Mouse (Mus musculus) spleen, adult 18-20 months (tissue): ENCODE data around the gene Cblb.

Experiments
- DNase-seq, 2 experiments: peaks; one replicate each; pipeline ENCODE4 v3.0.0; 2022; ENCODE audit warnings: mixed read lengths in 2 of 2

The Cblb gene

GRCm38 (mm10) chr16:52135689-52136390 lies 104.8 kb downstream of the Cblb start:
- DNase-seq: no peak

DNA sequence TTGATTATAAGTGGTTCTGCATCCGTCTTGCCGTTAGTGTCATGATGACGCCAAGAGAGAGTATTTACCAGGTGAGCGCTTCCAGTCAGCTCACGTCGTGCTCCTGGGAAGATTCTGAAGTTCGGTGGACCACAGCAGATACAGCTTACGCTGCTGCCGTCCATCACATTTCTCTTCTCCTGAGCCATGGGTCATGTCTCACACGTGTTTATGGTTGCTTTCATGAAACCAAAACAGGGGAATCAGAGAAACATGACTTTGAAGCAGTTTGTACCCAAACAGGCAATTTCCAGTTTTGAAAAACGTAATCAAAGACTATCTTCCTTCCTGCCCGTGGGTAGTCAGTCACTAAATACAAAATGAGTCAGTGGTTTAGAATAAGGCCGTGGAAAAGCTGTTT lies 112.1 kb downstream of the Cblb start:
- no peak for DNase-seq

- DNase-seq: no peak
Measured at GRCm38 (mm10) chr16:52143818-52144217, 112.8 kb downstream of the Cblb start.

DNA sequence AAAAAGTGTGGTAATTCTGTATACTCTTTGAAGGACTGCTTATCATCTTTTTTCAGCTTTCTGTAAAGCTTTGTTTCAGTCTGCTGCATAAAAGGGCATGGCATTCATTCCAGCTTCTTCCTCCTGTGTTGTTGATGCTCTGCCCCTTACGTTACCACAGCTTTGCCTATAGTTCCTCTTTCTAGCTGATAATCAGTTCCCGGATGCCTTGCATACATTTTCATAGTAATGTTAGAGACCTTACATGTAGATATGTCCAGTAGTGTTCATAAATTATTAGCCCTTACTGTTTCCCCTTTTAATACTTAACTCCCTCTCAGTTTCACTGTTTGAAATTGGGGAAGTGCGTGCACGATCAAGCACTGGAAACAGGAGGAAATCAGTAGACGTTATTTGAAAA lies 113.8 kb downstream of the Cblb start:
- no peak for DNase-seq

DNA sequence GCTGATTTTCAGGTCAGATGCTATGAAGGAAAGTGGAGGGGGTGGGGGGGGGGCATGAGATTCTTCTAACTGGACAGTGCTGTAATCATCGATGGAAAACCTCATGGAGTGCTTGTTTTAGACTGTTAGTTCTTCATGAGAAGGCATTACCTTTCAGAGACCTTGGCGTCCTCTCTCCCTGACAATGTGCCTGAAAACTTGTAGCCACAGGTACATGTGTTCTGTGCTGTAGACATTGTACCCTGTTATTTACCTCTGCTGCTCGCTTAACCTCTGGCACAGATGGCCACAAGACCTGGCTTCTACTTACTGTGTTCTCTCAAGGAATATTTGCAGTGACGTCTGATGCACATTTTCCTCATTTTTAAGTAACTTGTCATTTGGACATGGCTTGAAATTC lies 114.5 kb downstream of the Cblb start:
- no peak for DNase-seq

- peak; percentile 44 to 49 for DNase-seq
Measured at GRCm38 (mm10) chr16:52146976-52147696, 116.1 kb downstream of the Cblb start.

- DNase-seq: no peak
Measured at GRCm38 (mm10) chr16:52148041-52148440, 117.0 kb downstream of the Cblb start.

- no peak for DNase-seq
Measured at GRCm38 (mm10) chr16:52149135-52149769, 118.2 kb downstream of the Cblb start.

GRCm38 (mm10) chr16:52155030-52155696 lies 124.1 kb downstream of the Cblb start:
- DNase-seq: no peak

DNA sequence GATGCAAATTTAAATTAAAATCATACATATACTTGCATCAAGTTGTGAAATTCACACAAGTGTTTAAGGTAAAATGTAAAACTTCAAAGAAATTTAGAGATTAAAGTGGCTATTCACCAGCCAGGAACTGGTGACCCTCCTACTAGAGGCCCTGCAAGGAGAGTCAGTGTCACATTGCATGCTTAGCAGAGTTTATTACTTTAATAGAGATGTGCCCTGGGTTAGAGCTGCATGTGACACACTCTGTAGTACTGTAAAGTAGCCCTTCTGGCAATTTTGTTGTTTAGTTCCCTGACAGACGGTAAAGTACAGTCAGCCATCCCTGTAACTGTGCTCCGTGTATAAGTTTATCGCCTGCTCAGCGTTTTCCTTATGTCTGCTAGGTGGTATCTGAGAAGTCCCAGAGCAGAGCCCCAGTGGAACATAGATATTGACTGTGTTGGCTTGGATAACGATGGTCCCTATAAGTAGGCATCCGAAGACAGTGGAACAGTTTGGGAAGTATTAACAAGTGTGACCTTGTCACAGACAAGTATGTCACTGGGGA lies 129.0 kb downstream of the Cblb start:
- no peak for DNase-seq

DNA sequence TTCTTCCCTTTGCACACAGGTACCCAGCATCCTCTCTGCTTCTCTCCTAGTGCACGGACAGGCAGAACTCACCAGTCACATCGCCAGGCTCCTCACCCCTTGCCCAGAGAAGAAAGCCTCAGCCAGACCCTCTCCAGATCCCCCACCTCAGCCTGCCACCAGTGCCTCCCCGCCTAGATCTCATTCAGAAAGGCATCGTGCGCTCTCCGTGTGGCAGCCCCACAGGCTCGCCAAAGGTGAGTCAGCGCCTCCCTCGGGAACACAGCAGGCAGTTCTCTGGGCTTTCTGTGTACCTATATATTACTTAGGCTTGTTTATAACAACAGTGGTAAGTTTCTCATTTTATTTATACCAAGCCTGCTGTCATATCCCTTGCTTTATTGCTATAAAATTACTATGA lies 133.2 kb downstream of the Cblb start:
- DNase-seq: no peak

- DNase-seq: no peak
Measured at GRCm38 (mm10) chr16:52173253-52173652, 142.2 kb downstream of the Cblb start.

GRCm38 (mm10) chr16:52179839-52180238 lies 148.8 kb downstream of the Cblb start:
- no peak for DNase-seq

DNA sequence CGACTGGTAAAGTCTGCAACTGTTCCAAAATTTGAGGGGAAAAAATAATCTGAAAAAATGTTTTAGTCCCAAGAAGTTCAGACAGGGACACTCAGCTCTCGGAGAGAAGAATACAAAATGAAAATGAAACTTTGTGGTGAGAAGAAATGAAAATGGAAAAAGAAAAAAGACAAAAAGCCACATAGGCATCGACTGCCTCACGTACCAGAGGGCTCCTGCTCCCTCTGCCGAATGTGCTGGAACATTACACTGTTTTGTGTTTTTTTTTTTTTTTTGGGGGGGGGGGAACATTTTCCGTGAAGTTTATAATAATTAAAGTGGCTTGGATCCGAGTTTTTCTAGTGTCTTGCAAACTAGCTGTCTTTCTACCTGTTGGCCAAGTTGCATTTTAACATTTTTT lies 151.0 kb downstream of the Cblb start:
- DNase-seq: no peak

DNA sequence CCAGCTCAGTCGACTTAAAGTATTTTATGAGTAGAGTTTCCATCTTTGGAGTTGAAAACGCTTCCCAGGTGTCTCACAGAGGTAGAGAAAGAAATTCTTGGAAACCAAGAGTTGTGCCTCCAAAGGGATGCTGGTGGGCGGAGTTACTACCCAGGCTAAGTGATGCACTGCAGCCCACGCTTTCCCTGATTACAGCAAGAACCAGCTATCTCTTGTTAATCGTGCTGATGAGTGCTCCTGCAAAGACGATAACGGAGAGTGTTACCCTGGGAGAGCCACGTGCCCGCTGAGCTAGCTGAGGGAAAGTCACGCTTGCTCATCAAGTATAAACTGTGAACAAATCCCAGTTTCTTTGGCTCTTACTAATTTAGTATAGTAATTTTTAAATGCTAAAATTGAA lies 153.3 kb downstream of the Cblb start:
- no peak for DNase-seq

DNA sequence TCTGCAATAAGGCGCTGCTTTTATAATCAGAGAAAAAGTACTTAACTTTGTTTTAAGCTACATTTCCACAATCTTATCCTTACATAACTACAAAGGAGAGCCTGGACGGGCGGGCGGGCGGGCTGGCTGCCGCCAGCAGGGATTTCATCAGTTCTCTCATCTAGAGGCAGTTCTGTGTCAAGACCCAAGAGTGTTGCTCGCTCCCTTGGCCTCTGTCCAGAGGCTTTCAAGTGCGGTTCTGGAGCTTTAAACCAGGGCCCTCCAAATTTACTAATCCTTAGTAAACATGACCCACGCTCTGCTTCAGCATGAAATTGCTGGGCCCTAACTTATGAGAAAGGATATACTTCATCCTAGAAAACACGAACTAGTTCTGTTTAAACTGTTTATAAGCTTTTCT lies 155.7 kb downstream of the Cblb start:
- DNase-seq: no peak

- DNase-seq: no peak
Measured at GRCm38 (mm10) chr16:52189103-52189502, 158.1 kb downstream of the Cblb start.

DNA sequence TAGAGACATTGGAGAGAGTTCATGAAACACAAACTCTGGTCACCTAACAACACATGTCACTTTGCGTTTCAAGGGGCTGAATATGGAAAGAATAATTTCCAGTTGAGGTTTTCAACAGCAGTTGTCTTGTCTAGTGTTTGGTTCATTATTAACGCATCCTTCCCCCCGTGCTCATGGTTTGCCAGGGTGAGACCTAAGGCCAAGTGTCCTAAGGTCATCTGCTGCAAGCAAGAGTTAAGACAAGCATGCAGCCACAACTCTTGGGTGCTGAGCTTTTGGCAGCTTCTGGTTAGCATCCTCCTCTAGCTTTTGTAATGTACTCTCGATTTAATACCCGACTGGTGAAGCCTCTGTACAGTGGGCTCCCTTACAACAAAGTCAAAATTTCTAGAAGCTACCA lies 159.7 kb downstream of the Cblb start:
- DNase-seq: no peak

GRCm38 (mm10) chr16:52194040-52194439 lies 163.0 kb downstream of the Cblb start:
- DNase-seq: no peak

GRCm38 (mm10) chr16:52194866-52195265 lies 163.8 kb downstream of the Cblb start:
- DNase-seq: no peak

- peak in 1 of 2 experiments; percentile 13 for DNase-seq
Measured at GRCm38 (mm10) chr16:52200107-52200506, 169.1 kb downstream of the Cblb start.

- no peak for DNase-seq
Measured at GRCm38 (mm10) chr16:52210844-52211606, 180.0 kb downstream of the Cblb start.
